Mouse (Mus musculus) heart, adult 2 months (tissue): Measurements from ENCODE around the gene Cxxc4. TPM values are rescaled to one million over a fixed set of nuclear protein-coding genes. Genes with fewer than 3 reads are reported as not detected.

ENCODE experiments used
- DNase-seq, 2 experiments: peaks; one replicate each; pipeline ENCODE4 v3.0.0; 2021
- H3K27ac ChIP-seq: fragments of 200-600 bp; 2 replicates; pipeline ENCODE4 v1.8.1; 2022
- H3K27me3 ChIP-seq: fragments of 200-500 bp; 2 replicates; pipeline ENCODE4 v1.6.1; 2012; ENCODE audit warnings: mild to moderate bottlenecking, low read length, inconsistent platforms, mixed read lengths; ENCODE audit not compliant: control insufficient read depth, insufficient read depth
- H3K36me3 ChIP-seq: fragments of 200-500 bp; 2 replicates; pipeline ENCODE4 v1.6.1; 2012; ENCODE audit warnings: low read length, inconsistent platforms; ENCODE audit not compliant: control insufficient read depth, insufficient read depth
- H3K4me1 ChIP-seq: fragments of 200-500 bp; 2 replicates; pipeline ENCODE4 v1.6.1; 2011; ENCODE audit warnings: low read length; ENCODE audit not compliant: control insufficient read depth, insufficient read depth
- H3K4me3 ChIP-seq: fragments of 200-600 bp; 2 replicates; pipeline ENCODE4 v1.8.1; 2022
- H3K79me2 ChIP-seq: fragments of 200-500 bp; replicated peaks from 2 replicates; pipeline ENCODE4 v1.6.1; 2012; ENCODE audit warnings: mild to moderate bottlenecking, inconsistent platforms, low read length, moderate library complexity, mixed read lengths; ENCODE audit not compliant: control insufficient read depth, insufficient read depth
- H3K9ac ChIP-seq: fragments of 200-500 bp; 2 replicates; pipeline ENCODE4 v1.6.1; 2012; ENCODE audit warnings: low read depth, mild to moderate bottlenecking, control low read depth, inconsistent platforms, low read length, mixed read lengths
- CTCF ChIP-seq: fragments of 200-600 bp; IDR thresholded peaks from 2 replicates; pipeline ENCODE4 v1.8.1; 2022; ENCODE audit warnings: antibody characterized with exemption, mild to moderate bottlenecking, moderate library complexity
- EP300 ChIP-seq: fragments of 200-500 bp; IDR thresholded peaks from 2 replicates; pipeline ENCODE4 v1.6.1; 2011; ENCODE audit warnings: low read depth, low read length, control low read depth; ENCODE audit not compliant: insufficient read depth
- POLR2A ChIP-seq: fragments of 200-500 bp; IDR thresholded peaks from 2 replicates; pipeline ENCODE4 v1.6.1; 2011; ENCODE audit warnings: mild to moderate bottlenecking, low read depth, low read length, control low read depth; ENCODE audit not compliant: insufficient read depth
- WGBS: fragments of 180-500 bp; shearing (Covaris S2); methylation state at CpG from one replicate; pipeline ENCODE4 v1.1.7; 2018; 5-methylcytosine and 5-hydroxymethylcytosine counted together
- intact Hi-C: fragments of 180-260 bp; cut with DNase I; formaldehyde crosslinking; loops from one replicate; pipeline ENCODE4 v1.15.1; 2025
- polyA plus RNA-seq: library from polyadenylated mRNA; depleted of rRNA; stranded (reverse); fragments of >200 nt; gene quantifications from 2 replicates; pipeline ENCODE4 v1.2.3, GENCODE M21; 2012
- total RNA-seq, 2 experiments: library from RNA; stranded (reverse); gene quantifications; 2 replicates each; pipeline ENCODE4 v1.2.3; 2021

The Cxxc4 gene
- total and polyA plus RNA-seq, 3 experiments = 1.2 to 4.1 (median 2.9) TPM

- TF ChIP-seq EP300 (0 out of 2 replicates have a peak, but pooled peaks have one; percentile 30), POLR2A (no peak; the same call in 1 of the 2 replicates)
- DNase-seq = peak; percentile 78 to 82
- intact Hi-C loops = loop anchor here (1.0 to 5.0 kb wide), 2 partner anchors 33 to 133 kb away; no protein-coding TSS in a partner anchor
- Histone ChIP-seq H3K4me3 (peak overlapping the region; percentile 53), H3K27me3 (no peaks in the 10 kb centered on the region), H3K36me3 (no peaks in the 10 kb centered on the region; the same call in 1 of the 2 replicates), H3K79me2 (no peaks in the 10 kb centered on the region), H3K27ac (peak overlapping the region; percentile 66), H3K9ac (peak overlapping the region; percentile 55), H3K4me1 (peaks cover 2% of the 10 kb centered on the region)
- WGBS = under 1% methylated on average over 51 of the region's 55 CpGs
Observed at GRCm38 (mm10) chr3:134235491-134236413, 532 bp upstream of the Cxxc4 start.

- no peaks in the 10 kb centered on the region for H3K27me3 ChIP-seq
- no peaks in the 10 kb centered on the region; the same call in 1 of the 2 replicates for H3K36me3 ChIP-seq
- no peak overlapping the region for H3K9ac ChIP-seq
- TF ChIP-seq POLR2A = no peak
- no peak for TF ChIP-seq EP300
- TF ChIP-seq CTCF = no peak
- DNase-seq = no peak
- no peaks in the 10 kb centered on the region for H3K79me2 ChIP-seq
- no peak overlapping the region; the same call in 1 of the 2 replicates for H3K4me3 ChIP-seq
- 76% methylated on average over 3 of the region's 3 CpGs for WGBS
- intact Hi-C loops = loop anchor here (5.0 kb wide), 1 partner anchor 35 kb away; no protein-coding TSS in a partner anchor
- H3K4me1 ChIP-seq = peaks cover 2% of the 10 kb centered on the region
- peak overlapping the region; percentile 66 for H3K27ac ChIP-seq
Observed at GRCm38 (mm10) chr3:134237113-134237805, 975 bp downstream of the Cxxc4 start.

- TF ChIP-seq EP300 = no peak
- TF ChIP-seq POLR2A = no peak
- TF ChIP-seq CTCF = no peak
- no peaks in the 10 kb centered on the region for H3K79me2 ChIP-seq
- intact Hi-C loops = loop anchor here (5.0 kb wide), 1 partner anchor 36 kb away; no protein-coding TSS in a partner anchor
- H3K9ac ChIP-seq = peak overlapping the region; percentile 71
- H3K27ac ChIP-seq = peak overlapping the region; percentile 87
- 9% methylated on average over 14 of the region's 14 CpGs for WGBS
- no peaks in the 10 kb centered on the region for H3K27me3 ChIP-seq
- H3K4me1 ChIP-seq = peaks cover 2% of the 10 kb centered on the region
- peak overlapping the region; percentile 71 for H3K4me3 ChIP-seq
- DNase-seq = peak; percentile 5 to 20
- H3K36me3 ChIP-seq = no peaks in the 10 kb centered on the region; the same call in 1 of the 2 replicates
Observed at GRCm38 (mm10) chr3:134238621-134239310, 2.5 kb downstream of the Cxxc4 start.

- H3K79me2 ChIP-seq = no peaks in the 10 kb centered on the region
- H3K27ac ChIP-seq = peak overlapping the region; percentile 87
- intact Hi-C loops = loop anchor here (5.0 kb wide), 1 partner anchor 37 kb away; no protein-coding TSS in a partner anchor
- TF ChIP-seq CTCF (peak; percentile 8; the same call in 1 of the 2 replicates), POLR2A (no peak), EP300 (no peak)
- peak overlapping the region; percentile 71 for H3K9ac ChIP-seq
- no peaks in the 10 kb centered on the region for H3K27me3 ChIP-seq
- WGBS = under 1% methylated on average over 42 of the region's 51 CpGs
- H3K36me3 ChIP-seq = no peaks in the 10 kb centered on the region; the same call in 1 of the 2 replicates
- peak overlapping the region; percentile 71 for H3K4me3 ChIP-seq
- peaks cover 2% of the 10 kb centered on the region for H3K4me1 ChIP-seq
- DNase-seq = peak; percentile 69 to 76
Observed at GRCm38 (mm10) chr3:134239321-134239970, 3.2 kb downstream of the Cxxc4 start.

GRCm38 (mm10) chr3:134239971-134240717, 3.9 kb downstream of the Cxxc4 start:
- WGBS = 3% methylated on average over 41 of the region's 61 CpGs
- Histone ChIP-seq H3K79me2 (no peaks in the 10 kb centered on the region), H3K36me3 (no peaks in the 10 kb centered on the region; the same call in 1 of the 2 replicates), H3K27me3 (no peaks in the 10 kb centered on the region), H3K4me3 (peak overlapping the region; percentile 71), H3K27ac (peak overlapping the region; percentile 87), H3K9ac (peak overlapping the region; percentile 68), H3K4me1 (peaks cover 2% of the 10 kb centered on the region)
- intact Hi-C loops = loop anchor here (2.0 to 10.0 kb wide), 4 partner anchors 38 to 363 kb away; no protein-coding TSS in a partner anchor
- peak; percentile 76 to 79 for DNase-seq
- no peak for TF ChIP-seq POLR2A
- no peak for TF ChIP-seq EP300
- TF ChIP-seq CTCF = no peak
